Mouse (Mus musculus): ENCODE results near the gene Lcn5. TPM values are rescaled to one million over a fixed set of nuclear protein-coding genes. Genes with fewer than 3 reads are reported as not detected.

Gene Lcn5
- total RNA-seq, 2 experiments from 2014 or later: not detected

- peak; percentile 61 for TF ChIP-seq CTCF (IDR thresholded peaks at IDR 0.05)
- peak in 1 of 2 experiments; percentile 25 for DNase-seq (ENCODE audit: extremely low spot score in 1 of 2, low spot score in 2 of 2)
- intact Hi-C loops (cut with DNase I): no loop called here
Observed at GRCm38 (mm10) chr2:25639890-25640289, 17.9 kb upstream of the Lcn5 start.

GRCm38 (mm10) chr2:25652902-25653301 is 4.8 kb upstream of the Lcn5 start, which contains the start of gene Lcn8:
Lcn8 (plus strand) TSS chr2:25653120.
- intact Hi-C loops (cut with DNase I): no loop called here
- no peak for TF ChIP-seq CTCF (IDR thresholded peaks at IDR 0.05)
- Histone ChIP-seq H3K27ac (no peak within 1 kb of the TSS), H3K4me3 (no peak within 1 kb of the TSS)
- DNase-seq (ENCODE audit: extremely low spot score in 1 of 2, low spot score in 2 of 2): no peak

More at GRCm38 (mm10) chr2:25639890-25640289, 17.9 kb upstream of the Lcn5 start:
- Histone ChIP-seq H3K27ac (no peak overlapping the region), H3K4me3 (no peak overlapping the region)

GRCm38 (mm10) chr2:25654502-25654901 is 3.2 kb upstream of the Lcn5 start:
- intact Hi-C loops (cut with DNase I): no loop called here
- no peak for DNase-seq (ENCODE audit: extremely low spot score in 1 of 2, low spot score in 2 of 2)
- Histone ChIP-seq H3K27ac (no peak overlapping the region), H3K4me3 (no peak overlapping the region)
- TF ChIP-seq CTCF (IDR thresholded peaks at IDR 0.05): no peak

GRCm38 (mm10) chr2:25656691-25657090 is 1.1 kb upstream of the Lcn5 start:
- intact Hi-C loops (cut with DNase I): no loop called here
- H3K4me3 ChIP-seq: no peak overlapping the region
- TF ChIP-seq CTCF (IDR thresholded peaks at IDR 0.05): no peak
- DNase-seq (ENCODE audit: extremely low spot score in 1 of 2, low spot score in 2 of 2): no peak
- H3K27ac ChIP-seq: no peak overlapping the region

- no peak for DNase-seq (ENCODE audit: extremely low spot score in 1 of 2, low spot score in 2 of 2)
- no peak for TF ChIP-seq CTCF (IDR thresholded peaks at IDR 0.05)
- Histone ChIP-seq H3K4me3 (no peak overlapping the region), H3K27ac (no peak overlapping the region)
- intact Hi-C loops (cut with DNase I): no loop called here
Observed at GRCm38 (mm10) chr2:25657246-25657645, 506 bp upstream of the Lcn5 start.

GRCm38 (mm10) chr2:25660279-25660678 is 2.5 kb downstream of the Lcn5 start:
- intact Hi-C loops (cut with DNase I): no loop called here
- no peak for DNase-seq (ENCODE audit: extremely low spot score in 1 of 2, low spot score in 2 of 2)

GRCm38 (mm10) chr2:25661245-25661970 is 3.7 kb downstream of the Lcn5 start:
- TF ChIP-seq CTCF (IDR thresholded peaks at IDR 0.05): no peak
- Histone ChIP-seq H3K4me3 (no peak overlapping the region), H3K27ac (no peak overlapping the region)
- DNase-seq (ENCODE audit: extremely low spot score in 1 of 2, low spot score in 2 of 2): no peak
- intact Hi-C loops (cut with DNase I): no loop called here

More at GRCm38 (mm10) chr2:25660279-25660678, 2.5 kb downstream of the Lcn5 start:
- no peak for TF ChIP-seq CTCF (IDR thresholded peaks at IDR 0.05)
- H3K27ac ChIP-seq: no peak overlapping the region
- H3K4me3 ChIP-seq: no peak overlapping the region

- Histone ChIP-seq H3K27ac (no peak overlapping the region), H3K4me3 (no peak overlapping the region)
- TF ChIP-seq CTCF (IDR thresholded peaks at IDR 0.05): peak; percentile 65
- peak; percentile 21 to 47 for DNase-seq (ENCODE audit: extremely low spot score in 1 of 2, low spot score in 2 of 2)
- intact Hi-C loops (cut with DNase I): no loop called here
Observed at GRCm38 (mm10) chr2:25663511-25663910, 5.8 kb downstream of the Lcn5 start.

GRCm38 (mm10) chr2:25664125-25664524 is 6.4 kb downstream of the Lcn5 start:
- H3K27ac ChIP-seq: no peak overlapping the region
- DNase-seq (ENCODE audit: extremely low spot score in 1 of 2, low spot score in 2 of 2): no peak
- no peak overlapping the region for H3K4me3 ChIP-seq
- TF ChIP-seq CTCF (IDR thresholded peaks at IDR 0.05): no peak
- intact Hi-C loops (cut with DNase I): no loop called here

- intact Hi-C loops (cut with DNase I): no loop called here
- Histone ChIP-seq H3K4me3 (no peak overlapping the region), H3K27ac (no peak overlapping the region)
- DNase-seq (ENCODE audit: extremely low spot score in 1 of 2, low spot score in 2 of 2): no peak
- TF ChIP-seq CTCF (IDR thresholded peaks at IDR 0.05): no peak
Observed at GRCm38 (mm10) chr2:25666516-25666915, 8.8 kb downstream of the Lcn5 start.

GRCm38 (mm10) chr2:25676486-25676885 is 18.7 kb downstream of the Lcn5 start, which contains the start of gene Lcn6:
Lcn6 (plus strand) TSS chr2:25676786.
- H3K27ac ChIP-seq: no peak within 1 kb of the TSS
- DNase-seq (ENCODE audit: extremely low spot score in 1 of 2, low spot score in 2 of 2): no peak
- no peak within 1 kb of the TSS for H3K4me3 ChIP-seq
- no peak for TF ChIP-seq CTCF (IDR thresholded peaks at IDR 0.05)
- intact Hi-C loops (cut with DNase I): no loop called here

- Histone ChIP-seq H3K4me3 (no peak overlapping the region), H3K27ac (no peak overlapping the region)
- intact Hi-C loops (cut with DNase I): no loop called here
- no peak for TF ChIP-seq CTCF (IDR thresholded peaks at IDR 0.05)
- DNase-seq (ENCODE audit: extremely low spot score in 1 of 2, low spot score in 2 of 2): no peak
Observed at GRCm38 (mm10) chr2:25679559-25679958, 21.8 kb downstream of the Lcn5 start.

- TF ChIP-seq CTCF (IDR thresholded peaks at IDR 0.05): no peak
- Histone ChIP-seq H3K4me3 (no peak within 1 kb of the TSS), H3K27ac (no peak within 1 kb of the TSS)
- no peak for DNase-seq (ENCODE audit: extremely low spot score in 1 of 2, low spot score in 2 of 2)
- intact Hi-C loops (cut with DNase I): no loop called here
Observed at GRCm38 (mm10) chr2:25682426-25682825, 24.7 kb downstream of the Lcn5 start, which contains the start of gene Lcn10. Lcn10 (plus strand) TSS chr2:25682726.

Data from left cerebral cortex, adult 2 months (tissue).